Mouse (Mus musculus) megakaryocyte-erythroid progenitor cell, adult 5-6 weeks (primary cell): ENCODE results near the gene Lsr. TPM values are rescaled to one million over a fixed set of nuclear protein-coding genes. Genes with fewer than 3 reads are reported as not detected.
"Not testable (repeated sequence)": the region's sequence is repeated elsewhere in the genome, so short reads cannot be mapped to it uniquely, and the experiment has no call there.

ENCODE experiments used
- ATAC-seq: replicated peaks from 2 replicates; pipeline ENCODE4 v1.8.0; 2016; ENCODE audit warnings: mild to moderate bottlenecking, inconsistent platforms; ENCODE audit not compliant: severe bottlenecking, poor library complexity, low FRiP score, low TSS enrichment
- total RNA-seq, 2 experiments: library from RNA; stranded (forward) in 1 of 2; stranded (reverse) in 1 of 2; fragments of 200-1000, 215-1000 nt in 1 of 2; fragments of >200 nt in 1 of 2; fragmentation: Nextera tagmentation in 1 of 2; gene quantifications; 2 replicates each; pipeline ENCODE4 v1.2.3; 2014 to 2017

Gene Lsr
- total RNA-seq, 2 experiments from 2014 or later, result 0.99 TPM; not detected in 1

DNA sequence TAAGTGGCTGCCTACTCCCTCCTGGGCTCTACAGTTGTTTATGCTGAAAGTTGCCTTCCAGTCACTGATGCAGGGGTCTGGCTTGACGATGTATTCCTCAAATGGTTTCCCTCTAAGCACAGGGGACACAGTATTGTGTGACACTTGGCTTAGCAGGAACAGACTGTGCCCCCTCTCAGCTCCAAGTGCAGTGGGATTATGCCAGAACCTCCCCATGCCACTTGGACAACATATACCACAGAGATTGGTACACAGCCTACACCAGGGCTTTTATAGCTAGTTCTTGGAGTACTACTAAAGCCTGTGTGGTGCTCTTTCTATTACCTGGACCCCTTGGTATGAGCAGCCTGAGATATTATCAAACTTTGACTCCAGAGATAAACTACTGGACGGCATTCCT is 28.6 kb downstream of the Lsr start:
- not testable (repeated sequence) for ATAC-seq

DNA sequence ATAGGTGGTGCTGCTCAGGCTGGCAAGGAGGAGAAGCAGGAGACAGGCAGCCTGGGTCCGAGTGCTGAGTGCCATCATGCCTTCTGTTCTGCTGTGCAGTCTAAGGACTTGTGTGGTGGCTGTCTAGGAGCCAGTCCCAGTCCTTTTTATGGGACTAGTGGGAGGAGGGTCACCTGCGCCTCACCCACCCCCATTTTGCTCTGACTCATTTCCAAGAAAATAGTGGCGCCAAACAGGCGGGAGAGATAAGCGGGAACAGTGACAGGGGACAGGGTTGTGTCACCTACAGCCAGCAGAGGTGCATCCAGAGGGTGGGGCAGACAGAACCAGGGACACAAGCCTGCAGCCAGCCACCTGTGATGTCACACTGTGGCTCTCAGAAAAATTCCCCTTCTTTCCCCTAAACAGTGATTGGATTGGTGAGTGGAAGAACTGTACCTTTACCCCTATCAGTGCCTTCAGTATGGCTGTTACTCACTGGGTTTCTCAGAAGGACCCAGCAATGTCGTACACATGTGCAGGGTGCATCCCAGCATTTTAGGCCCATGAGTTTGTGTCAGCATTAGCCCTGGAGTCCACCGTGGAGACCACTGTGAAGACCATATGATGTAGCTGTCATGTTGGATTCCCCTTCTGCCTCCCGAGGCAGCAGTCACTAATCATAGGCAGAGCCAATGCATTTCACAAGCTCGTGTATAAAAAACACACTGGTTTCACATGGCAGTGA is 29.2 kb downstream of the Lsr start, which contains the start of gene Hamp:
Hamp (minus strand) TSS at position 124 of the 727 bp plus-strand sequence.
- 0 out of 2 replicates have a peak, but pooled peaks have one; percentile 15 for ATAC-seq

DNA sequence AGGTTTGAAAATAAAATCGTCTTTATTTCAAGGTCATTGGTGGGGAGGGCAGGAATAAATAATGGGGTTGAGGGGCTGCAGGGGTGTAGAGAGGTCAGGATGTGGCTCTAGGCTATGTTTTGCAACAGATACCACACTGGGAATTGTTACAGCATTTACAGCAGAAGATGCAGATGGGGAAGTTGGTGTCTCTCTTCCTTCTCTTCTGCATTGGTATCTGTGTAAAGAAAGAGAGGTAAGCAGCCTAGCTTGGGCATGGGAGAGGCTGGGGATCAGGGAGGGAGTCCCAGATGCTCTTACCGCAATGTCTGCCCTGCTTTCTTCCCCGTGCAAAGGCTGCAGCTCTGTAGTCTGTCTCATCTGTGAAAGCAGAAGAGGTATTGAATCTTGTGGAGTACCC is 30.9 kb downstream of the Lsr start:
- not testable (repeated sequence) for ATAC-seq

DNA sequence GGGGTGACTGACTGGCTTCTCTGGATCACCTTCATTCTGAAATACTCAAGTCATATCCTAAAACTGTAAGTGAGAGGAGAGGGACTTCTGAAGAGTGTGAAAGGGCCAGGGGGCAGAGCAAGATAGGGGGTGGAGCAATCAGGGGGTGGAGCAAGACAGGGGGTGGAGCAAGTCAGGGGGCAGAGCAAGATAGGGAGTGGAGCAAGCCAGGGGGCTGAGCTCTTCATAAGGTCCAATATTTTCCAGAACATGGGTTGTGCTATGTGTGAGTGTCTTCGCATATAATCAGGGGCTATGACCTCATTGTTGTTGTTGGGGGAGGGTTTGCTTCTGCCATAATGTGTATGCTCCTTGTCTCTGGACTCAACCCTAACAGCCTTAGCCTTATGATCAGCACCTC is 33.2 kb downstream of the Lsr start:
- ATAC-seq, result not testable (repeated sequence)

DNA sequence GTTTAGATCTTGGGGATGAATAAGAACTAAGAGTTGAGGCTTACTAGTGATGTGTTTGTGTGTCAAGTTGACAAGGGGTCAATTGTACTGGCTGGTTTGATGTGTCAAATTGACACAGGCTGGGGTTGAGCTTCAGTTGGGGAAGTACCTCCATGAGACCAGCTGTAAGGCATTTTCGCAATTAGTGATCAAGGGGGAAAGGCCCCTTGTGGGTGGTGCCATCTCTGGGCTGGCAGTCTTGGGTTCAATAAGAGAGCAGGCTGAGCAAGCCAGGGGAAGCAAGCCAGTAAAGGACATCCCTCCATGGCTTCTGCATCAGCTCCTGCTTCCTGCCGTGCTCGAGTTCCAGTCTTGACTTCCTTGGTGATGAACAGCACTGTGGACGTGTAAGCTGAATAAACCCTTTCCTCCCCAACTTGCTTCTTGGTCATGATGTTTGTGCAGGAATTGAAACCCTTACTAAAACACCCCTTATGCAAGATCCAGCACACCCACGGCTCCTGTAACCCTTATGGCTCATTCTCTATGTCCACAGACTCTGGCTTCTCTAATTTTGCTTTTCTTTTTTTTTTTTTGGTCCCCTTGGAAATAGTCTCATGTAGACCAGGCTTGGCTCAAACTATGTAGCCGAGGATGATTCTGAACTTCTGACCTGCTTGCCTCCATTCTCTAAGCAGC is 37.7 kb downstream of the Lsr start:
- not testable (repeated sequence) for ATAC-seq

DNA sequence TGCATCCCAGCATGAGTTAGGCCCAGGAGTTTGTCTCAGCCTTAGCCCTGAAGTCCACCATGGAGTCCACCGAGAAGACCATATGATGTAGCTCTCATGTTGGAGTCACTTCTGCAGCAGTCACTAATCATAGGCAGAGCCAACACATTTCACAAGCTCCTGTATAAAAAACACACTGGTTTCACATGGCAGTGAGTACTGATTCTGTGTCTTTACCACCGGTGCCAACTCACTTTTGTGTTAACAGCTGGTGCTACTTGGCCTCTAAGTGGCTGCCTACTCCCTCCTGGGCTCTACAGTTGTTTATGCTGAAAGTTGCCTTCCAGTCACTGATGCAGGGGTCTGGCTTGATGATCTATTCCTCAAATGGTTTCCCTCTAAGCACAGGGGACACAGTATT is 48.7 kb downstream of the Lsr start, which contains the start of gene Hamp2:
Hamp2 (minus strand) TSS at position 101 of the 400 bp plus-strand sequence.
- ATAC-seq, result not testable (repeated sequence)

DNA sequence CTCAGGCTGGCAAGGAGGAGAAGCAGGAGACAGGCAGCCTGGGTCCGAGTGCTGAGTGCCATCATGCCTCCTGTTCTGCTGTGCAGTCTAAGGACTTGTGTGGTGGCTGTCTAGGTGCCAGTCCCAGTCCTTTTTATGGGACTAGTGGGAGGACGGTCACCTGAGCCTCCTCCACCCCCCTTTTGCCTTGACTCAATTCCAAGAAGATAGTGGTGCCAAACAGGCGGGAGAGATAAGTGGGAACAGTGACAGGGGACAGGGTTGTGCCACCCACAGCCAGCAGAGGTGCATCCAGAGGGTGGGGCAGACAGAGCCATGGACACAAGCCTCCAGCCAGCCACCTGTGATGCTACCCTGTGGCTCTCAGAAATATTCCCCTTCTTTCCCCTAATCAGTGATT is 49.2 kb downstream of the Lsr start:
- ATAC-seq, result no peak

DNA sequence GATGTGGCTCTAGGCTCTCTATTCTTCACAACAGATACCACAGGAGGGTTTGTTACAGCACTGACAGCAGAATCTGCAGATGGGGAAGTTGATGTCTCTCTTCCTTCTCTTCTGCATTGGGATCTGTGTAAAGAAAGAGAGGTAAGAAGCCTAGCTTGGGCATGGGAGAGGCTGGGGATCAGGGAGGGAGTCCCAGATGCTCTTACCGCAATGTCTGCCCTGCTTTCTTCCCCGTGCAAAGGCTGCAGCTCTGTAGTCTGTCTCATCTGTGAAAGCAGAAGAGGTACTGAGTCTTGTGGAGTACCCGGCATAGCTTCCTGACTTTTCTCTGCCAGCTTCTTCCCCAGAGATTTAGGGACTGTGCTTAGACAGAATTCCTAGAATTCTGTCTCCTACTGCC is 50.8 kb downstream of the Lsr start:
- ATAC-seq, result not testable (repeated sequence)

DNA sequence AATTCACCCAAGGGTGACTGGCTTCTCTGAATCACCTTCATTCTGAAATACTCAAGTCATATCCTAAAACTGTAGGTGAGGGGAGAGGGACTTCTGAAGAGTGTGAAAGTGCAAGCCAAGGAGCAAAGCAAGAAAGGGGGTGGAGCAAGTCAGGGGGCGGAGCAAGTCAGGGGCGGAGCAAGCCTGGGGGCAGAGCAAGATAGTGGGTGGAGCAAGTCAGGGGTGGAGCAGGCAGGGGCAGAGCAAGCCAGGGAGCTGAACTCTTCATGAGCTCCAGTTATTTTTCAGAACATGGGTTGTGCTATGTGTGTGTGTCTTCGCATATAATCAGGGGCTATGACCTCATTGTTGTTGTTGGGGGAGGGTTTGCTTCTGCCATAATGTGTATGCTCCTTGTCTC is 53.0 kb downstream of the Lsr start:
- ATAC-seq, result peak; percentile 92

DNA sequence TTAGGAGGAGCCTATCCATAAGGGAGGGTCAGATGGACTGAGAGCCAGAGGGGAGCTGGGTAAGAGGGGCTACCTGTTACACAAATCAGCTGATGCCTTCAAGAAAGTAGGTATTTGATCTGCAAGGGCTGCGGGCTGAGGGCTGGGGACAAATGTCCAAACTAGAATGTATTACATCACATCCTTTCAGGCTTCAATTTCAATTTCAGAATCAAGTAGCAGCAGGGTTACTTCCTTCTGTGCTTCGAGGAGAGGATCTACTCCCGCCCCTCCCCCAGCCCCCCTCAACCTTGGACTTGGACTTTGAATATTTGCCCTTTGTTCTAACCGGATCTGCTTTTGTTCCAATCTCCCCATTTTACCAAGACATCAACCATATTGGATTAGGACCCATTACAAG is 56.0 kb downstream of the Lsr start:
- no peak for ATAC-seq

DNA sequence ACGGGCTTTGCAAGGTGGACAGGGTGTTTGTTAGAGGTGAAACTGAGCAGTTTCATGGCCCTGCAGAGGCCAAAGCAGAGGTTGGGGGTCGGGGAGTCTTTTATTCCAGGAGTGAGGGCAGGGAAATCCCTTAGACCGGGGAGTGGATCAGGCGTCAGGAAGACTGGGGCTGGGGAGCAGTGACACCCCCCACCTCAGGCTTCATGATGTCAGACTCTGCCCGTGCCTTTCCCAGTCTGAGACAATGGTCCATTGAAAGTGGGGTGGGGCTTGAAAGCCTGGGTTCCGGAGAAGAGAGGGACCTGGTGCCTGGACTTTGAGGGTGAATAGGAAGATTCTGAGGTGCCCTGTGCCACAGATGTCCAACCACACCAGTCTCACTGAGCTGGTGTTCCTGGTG is 56.6 kb downstream of the Lsr start:
- no peak for ATAC-seq

DNA sequence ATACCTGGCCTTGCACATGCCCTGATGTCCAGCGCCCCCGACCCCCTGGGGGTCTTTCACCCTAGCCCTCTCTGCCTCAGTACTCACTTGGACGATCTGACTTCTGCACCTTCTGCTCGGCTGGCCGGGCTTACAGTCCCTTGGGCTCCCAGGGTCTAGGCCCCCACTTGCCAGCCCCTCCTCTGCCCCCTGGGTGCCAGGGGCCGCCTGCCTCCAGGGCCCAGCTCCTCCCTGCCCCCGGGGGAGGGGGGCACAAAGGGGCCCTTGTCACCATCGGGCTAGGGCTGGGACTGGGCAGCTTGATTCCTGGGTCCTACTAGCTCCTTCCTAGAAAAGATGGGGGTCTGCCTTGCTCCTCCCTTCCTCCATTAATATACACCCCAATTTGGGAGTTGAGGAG is 58.5 kb downstream of the Lsr start, which contains the start of gene Mag:
Mag (minus strand) TSS at position 142 of the 400 bp plus-strand sequence.
- no peak for ATAC-seq

DNA sequence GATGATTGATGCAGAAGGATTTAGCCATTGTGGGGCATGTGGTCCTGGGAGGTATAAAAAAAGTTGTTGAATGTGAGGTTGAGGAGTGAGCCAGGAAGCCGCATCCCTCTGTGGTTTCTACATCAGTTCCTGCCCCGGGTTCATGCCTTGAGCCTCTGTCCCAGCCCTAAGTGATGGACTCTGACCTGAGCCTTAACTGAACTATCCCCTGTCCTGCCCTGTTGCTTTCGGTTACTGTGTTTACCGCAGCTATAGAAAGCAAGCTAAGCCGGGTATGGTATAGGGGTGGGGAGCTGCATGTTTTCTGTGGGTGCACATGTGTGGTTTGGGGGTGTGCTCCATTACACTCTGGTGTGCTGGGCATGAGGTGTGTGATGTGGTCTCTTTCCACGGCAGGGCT is 63.5 kb downstream of the Lsr start:
- ATAC-seq, result no peak

DNA sequence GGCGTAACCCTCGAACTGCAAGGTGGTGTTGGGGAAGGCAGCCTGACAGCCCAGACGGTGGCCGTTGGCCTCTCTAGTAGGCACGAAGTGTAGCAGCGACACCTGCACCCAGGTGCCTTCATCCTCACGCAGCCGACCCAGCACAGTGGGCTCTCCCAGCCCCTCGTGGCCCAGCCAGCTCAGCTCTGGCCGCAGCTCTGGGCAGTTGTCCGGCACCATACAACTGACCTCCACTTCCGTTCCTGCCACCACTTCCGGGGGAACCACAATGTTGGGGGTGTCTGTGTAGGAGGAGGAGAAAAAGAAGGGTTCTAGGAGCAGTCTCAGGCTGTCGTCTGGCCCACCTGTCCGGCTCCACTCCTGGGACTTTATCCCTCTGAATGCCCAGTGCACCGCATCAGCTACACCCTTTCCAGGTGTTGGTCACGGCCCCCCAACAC is 64.3 kb downstream of the Lsr start:
- no peak for ATAC-seq

DNA sequence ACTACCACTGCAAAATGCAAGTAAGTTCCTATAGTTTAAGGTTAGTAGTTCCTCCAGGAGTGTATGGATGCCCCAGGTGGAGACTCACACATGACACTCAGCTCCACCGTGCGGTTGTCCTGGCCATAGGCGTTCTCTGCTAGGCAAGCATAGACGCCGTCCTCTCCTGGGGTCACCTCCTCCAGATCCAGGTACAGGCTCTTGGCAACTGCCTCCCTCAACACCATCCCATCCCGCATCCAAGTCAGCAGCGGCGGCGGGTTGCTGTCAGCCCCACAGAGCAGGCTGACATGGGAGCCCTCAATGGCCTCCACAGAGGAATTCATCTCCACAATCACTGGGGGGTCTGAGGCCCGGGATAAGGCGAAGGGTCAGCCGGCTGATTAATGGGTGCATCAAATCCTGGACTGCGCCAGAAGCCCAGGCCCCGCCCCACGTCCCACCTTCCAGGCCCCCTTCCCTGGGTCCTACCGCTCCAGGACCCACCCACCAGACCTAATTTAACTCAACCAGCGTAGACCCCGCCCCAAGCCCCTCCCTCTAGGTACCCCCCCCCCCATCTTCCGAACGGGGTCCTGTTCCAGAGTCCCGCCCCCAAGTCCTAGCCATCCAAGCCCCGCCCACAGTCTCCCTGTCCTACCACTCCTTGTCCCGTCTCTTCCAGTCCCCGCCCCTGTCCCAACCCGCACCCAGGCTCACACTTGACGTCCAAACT is 64.8 kb downstream of the Lsr start:
- no peak for ATAC-seq

Other genes starting within 250 kb of the Lsr start
- gene Tmem147, start 243.9 kb downstream of the Lsr start, total RNA-seq (2014; fragmentation: Nextera tagmentation), result 285 and 294 TPM in 2 replicates
- 59.7 and 85.5 TPM in 2 replicates for gene Tmem147, start 243.9 kb downstream of the Lsr start, total RNA-seq (2017)
- not detected in 2 replicates for gene Gapdhs, start 229.8 kb downstream of the Lsr start, total RNA-seq (2014; fragmentation: Nextera tagmentation)
- not detected in 2 replicates for gene Gapdhs, start 229.8 kb downstream of the Lsr start, total RNA-seq (2017)
- 3.3 and 4.5 TPM in 2 replicates for gene Sbsn, start 222.0 kb downstream of the Lsr start, total RNA-seq (2014; fragmentation: Nextera tagmentation)
- gene Sbsn, start 222.0 kb downstream of the Lsr start, total RNA-seq (2017), result 2.7 and 11.6 TPM in 2 replicates
- gene Dmkn, start 209.7 kb downstream of the Lsr start, total RNA-seq (2014; fragmentation: Nextera tagmentation), result not detected in 2 replicates
- gene Dmkn, start 209.7 kb downstream of the Lsr start, total RNA-seq (2017), result not detected in 2 replicates
- not detected in 2 replicates for gene Krtdap, start 185.6 kb downstream of the Lsr start, total RNA-seq (2014; fragmentation: Nextera tagmentation)
- gene Krtdap, start 185.6 kb downstream of the Lsr start, total RNA-seq (2017), result not detected in 2 replicates
- gene Ffar2, start 149.7 kb downstream of the Lsr start, total RNA-seq (2014; fragmentation: Nextera tagmentation), result 0.20 and 1.1 TPM in 2 replicates
- 1.7 and 12.6 TPM in 2 replicates for gene Ffar2, start 149.7 kb downstream of the Lsr start, total RNA-seq (2017)
- not detected in 2 replicates for gene Ffar3, start 117.3 kb downstream of the Lsr start, total RNA-seq (2014; fragmentation: Nextera tagmentation)
- not detected in 2 replicates for gene Ffar3, start 117.3 kb downstream of the Lsr start, total RNA-seq (2017)
- 0.24 TPM in 1 of 2 replicates, not detected in the other for gene Ffar1, start 111.9 kb downstream of the Lsr start, total RNA-seq (2014; fragmentation: Nextera tagmentation)
- gene Ffar1, start 111.9 kb downstream of the Lsr start, total RNA-seq (2017), result not detected in 2 replicates
- 4.0 and 8.6 TPM in 2 replicates for gene Cd22, start 93.1 kb downstream of the Lsr start, total RNA-seq (2014; fragmentation: Nextera tagmentation)
- 0.27 TPM in 1 of 2 replicates, not detected in the other for gene Cd22, start 93.1 kb downstream of the Lsr start, total RNA-seq (2017)
- gene Mag, start 58.6 kb downstream of the Lsr start, total RNA-seq (2014; fragmentation: Nextera tagmentation), result 0.83 TPM in 1 of 2 replicates, not detected in the other
- not detected in 2 replicates for gene Mag, start 58.6 kb downstream of the Lsr start, total RNA-seq (2017)
- not detected in 2 replicates for gene Hamp2, start 48.8 kb downstream of the Lsr start, total RNA-seq (2014; fragmentation: Nextera tagmentation)
- not detected in 2 replicates for gene Hamp2, start 48.8 kb downstream of the Lsr start, total RNA-seq (2017)
- not detected in 2 replicates for gene Hamp, start 29.4 kb downstream of the Lsr start, total RNA-seq (2014; fragmentation: Nextera tagmentation)
- gene Hamp, start 29.4 kb downstream of the Lsr start, total RNA-seq (2017), result not detected in 2 replicates
- 56.5 and 84.3 TPM in 2 replicates for gene Usf2, start 16.7 kb downstream of the Lsr start, total RNA-seq (2014; fragmentation: Nextera tagmentation)
- 71.7 and 126 TPM in 2 replicates for gene Usf2, start 16.7 kb downstream of the Lsr start, total RNA-seq (2017)
- gene Fam187b, start 326 bp upstream of the Lsr start, total RNA-seq (2014; fragmentation: Nextera tagmentation), result not detected in 2 replicates
- gene Fam187b, start 326 bp upstream of the Lsr start, total RNA-seq (2017), result not detected in 2 replicates
- 27.6 and 29.5 TPM in 2 replicates for gene Fxyd5, start 69.0 kb upstream of the Lsr start, total RNA-seq (2014; fragmentation: Nextera tagmentation)
- gene Fxyd5, start 69.0 kb upstream of the Lsr start, total RNA-seq (2017), result 41.7 and 47.6 TPM in 2 replicates
- gene Fxyd7, start 78.0 kb upstream of the Lsr start, total RNA-seq (2014; fragmentation: Nextera tagmentation), result not detected in 2 replicates
- gene Fxyd7, start 78.0 kb upstream of the Lsr start, total RNA-seq (2017), result not detected in 2 replicates
- gene Fxyd1, start 83.7 kb upstream of the Lsr start, total RNA-seq (2014; fragmentation: Nextera tagmentation), result not detected in 2 replicates
- not detected in 2 replicates for gene Fxyd1, start 83.7 kb upstream of the Lsr start, total RNA-seq (2017)
- not detected in 2 replicates for gene Lgi4, start 85.9 kb upstream of the Lsr start, total RNA-seq (2014; fragmentation: Nextera tagmentation)
- gene Lgi4, start 85.9 kb upstream of the Lsr start, total RNA-seq (2017), result not detected in 2 replicates
- gene Fxyd3, start 103.2 kb upstream of the Lsr start, total RNA-seq (2014; fragmentation: Nextera tagmentation), result not detected in 2 replicates
- gene Fxyd3, start 103.2 kb upstream of the Lsr start, total RNA-seq (2017), result not detected in 2 replicates
- 103 and 201 TPM in 2 replicates for gene Hpn, start 141.8 kb upstream of the Lsr start, total RNA-seq (2014; fragmentation: Nextera tagmentation)
- 28.3 and 32.3 TPM in 2 replicates for gene Hpn, start 141.8 kb upstream of the Lsr start, total RNA-seq (2017)
- 0.64 TPM in 1 of 2 replicates, not detected in the other for gene Scn1b, start 153.5 kb upstream of the Lsr start, total RNA-seq (2014; fragmentation: Nextera tagmentation)
- gene Scn1b, start 153.5 kb upstream of the Lsr start, total RNA-seq (2017), result 1.4 TPM in 1 of 2 replicates, not detected in the other
- 75.2 and 78.4 TPM in 2 replicates for gene Gramd1a, start 182.4 kb upstream of the Lsr start, total RNA-seq (2014; fragmentation: Nextera tagmentation)
- gene Gramd1a, start 182.4 kb upstream of the Lsr start, total RNA-seq (2017), result 19.2 and 29.6 TPM in 2 replicates